Mouse (Mus musculus) heart, postnatal 14 days (tissue): ENCODE data around the gene Gm17359. TPM values are rescaled to one million over a fixed set of nuclear protein-coding genes. Genes with fewer than 3 reads are reported as not detected.

Experiments
- DNase-seq, 2 experiments: peaks; one replicate each; pipeline ENCODE4 v3.0.0; 2021 to 2022
- intact Hi-C: fragments of 180-260 bp; cut with DNase I; formaldehyde crosslinking; loops from one replicate; pipeline ENCODE4 v1.15.1; 2025
- total RNA-seq, 2 experiments: library from RNA; stranded (reverse); gene quantifications; 2 replicates each; pipeline ENCODE4 v1.2.3; 2021

Gm17359 gene
- total RNA-seq, 2 experiments from 2014 or later, result not detected

DNA sequence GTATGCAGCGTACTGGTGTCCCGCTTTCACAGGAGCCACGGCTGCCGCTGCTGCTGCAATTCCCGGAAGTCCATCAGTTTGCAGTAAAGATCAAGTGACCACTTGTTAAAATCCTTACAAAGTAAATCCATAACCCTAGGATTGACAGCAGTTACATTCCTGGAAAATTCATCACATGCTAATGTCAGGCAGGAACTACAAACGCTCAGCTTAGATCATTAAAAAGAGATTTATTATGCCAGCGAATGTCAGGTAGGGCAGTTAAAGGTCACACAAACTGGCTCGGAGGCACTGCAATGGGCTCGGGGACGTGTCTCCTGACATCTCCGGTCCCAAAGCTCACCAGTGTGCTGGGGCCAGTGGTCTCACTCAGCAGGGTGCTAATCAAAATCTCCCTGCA is 119.3 kb downstream of the Gm17359 start:
- DNase-seq, result no peak
- intact Hi-C loops, result no loop called here

DNA sequence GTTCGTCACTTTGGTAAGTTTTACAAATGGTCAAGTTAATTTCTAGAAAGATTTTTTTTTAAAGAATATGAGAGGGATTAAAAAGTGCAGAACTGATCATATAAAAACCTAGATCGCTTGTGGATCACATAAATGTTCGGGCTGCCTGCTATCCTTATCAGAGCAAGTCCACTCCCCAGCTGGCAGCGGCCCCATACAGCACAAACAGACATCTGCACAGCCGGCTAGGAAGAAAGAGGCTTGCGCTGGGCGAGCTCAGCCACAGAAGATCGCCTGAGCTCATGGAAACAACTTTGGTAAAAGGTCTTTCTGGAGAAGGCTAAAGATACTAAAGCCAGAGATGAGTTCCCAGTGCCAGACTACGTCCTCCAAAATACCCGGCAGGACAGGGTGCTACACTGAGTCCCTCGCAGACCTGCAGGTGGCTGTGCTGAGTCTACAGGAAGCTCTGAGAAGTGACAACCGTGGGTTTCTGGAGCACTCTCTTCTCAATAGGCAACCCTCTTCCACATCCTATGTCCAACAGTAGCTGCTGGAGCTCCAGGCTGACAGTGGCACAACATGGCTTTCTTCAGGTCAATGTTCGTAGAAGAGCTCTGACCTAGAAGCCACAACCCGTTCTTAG is 122.3 kb downstream of the Gm17359 start:
- peak in 1 of 2 experiments; percentile 39 for DNase-seq
- intact Hi-C loops, result no loop called here

DNA sequence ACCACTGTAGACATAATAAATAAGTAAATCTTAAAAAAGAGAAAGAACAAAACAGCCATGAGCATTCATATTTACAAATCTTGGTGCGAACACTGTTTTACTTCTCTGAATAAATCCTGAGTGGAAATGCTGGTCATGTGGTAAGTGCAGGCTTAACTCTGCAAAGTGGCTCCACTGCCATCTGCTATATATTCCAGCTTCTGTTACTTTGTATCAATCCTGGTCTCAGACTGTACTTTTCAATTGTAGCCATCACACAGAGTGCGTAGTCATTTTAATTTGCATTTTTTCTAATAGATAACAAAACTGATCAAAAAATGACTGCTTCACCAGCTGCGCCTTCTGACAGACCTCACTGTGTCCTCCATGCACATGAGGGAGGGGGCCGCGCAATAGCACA is 133.0 kb downstream of the Gm17359 start:
- intact Hi-C loops, result no loop called here
- no peak for DNase-seq

DNA sequence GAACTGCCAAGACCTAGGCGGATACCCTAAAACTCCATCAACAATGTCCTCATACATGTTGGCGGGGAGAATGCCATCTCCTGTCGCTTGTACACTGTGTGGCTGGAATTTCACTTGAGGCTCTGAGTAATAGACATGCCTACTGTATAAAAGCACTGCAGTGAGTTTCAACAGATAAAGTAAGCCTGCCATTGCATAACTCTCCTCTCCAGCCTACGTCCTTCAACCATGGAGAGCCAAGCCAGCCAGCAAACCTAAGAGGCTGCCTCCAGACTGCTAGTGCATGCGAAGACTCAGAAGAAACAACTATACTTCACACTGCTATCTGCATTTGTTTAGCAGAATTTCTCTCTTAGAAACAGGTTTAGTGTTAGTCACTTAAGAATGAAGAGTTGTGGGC is 135.9 kb downstream of the Gm17359 start:
- no peak for DNase-seq
- intact Hi-C loops, result no loop called here

DNA sequence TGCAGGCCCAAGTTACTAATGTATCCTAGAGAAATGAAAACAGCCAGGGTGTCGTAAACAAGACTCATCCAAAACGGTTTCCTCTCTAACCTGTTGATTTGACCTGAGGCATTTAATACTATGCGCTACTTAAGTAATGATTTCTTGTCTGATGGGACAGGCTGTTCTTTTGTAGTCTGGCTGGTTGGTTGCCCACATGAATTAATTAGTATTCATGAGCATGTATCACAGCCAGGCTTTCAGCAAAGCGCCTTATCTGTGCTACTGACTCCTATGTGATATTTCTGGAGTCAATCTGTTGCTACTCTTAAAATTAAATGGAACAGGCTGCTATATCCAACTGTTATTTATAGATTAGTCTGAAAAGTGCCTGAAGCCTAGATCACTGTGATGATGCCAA is 138.4 kb downstream of the Gm17359 start:
- intact Hi-C loops, result no loop called here
- DNase-seq, result no peak

DNA sequence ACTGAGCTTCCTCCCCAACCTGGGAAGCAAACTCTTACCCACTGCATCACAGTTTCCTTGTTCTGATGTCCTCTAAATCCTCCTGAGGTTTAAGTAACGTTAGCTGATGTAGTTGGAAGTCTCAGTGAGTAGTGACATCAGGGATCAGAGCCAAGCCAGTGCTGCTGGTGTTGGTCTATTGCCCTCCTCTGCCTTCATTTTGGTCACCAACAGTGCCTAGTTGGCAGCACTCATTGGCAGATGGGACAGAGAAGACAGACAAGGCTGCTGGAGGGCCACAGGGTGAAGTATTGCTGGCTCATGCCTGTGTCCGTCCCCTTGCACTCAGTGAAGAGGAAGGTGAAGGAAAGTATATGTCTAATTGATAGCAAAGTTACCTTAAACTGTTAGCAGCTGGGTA is 139.5 kb downstream of the Gm17359 start:
- intact Hi-C loops, result no loop called here
- no peak for DNase-seq

DNA sequence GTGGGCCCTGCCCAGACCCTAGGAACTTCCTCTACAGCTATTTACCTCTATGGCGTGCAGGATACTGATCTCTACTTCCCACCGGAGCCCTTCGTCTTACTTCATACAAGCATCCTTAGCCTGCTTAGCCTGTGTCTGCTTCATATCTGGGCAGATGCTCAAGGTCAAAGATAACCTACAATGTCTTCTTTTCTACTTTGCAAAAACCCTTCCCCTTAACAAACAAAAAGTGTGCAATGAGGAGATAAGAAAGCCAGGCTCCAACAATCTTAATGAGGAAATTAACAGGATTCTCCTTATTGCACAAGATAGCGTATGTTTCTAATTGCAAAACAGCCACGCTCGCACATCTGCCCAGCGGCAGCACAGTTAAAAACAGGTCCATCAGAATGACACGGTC is 141.9 kb downstream of the Gm17359 start:
- no peak for DNase-seq
- intact Hi-C loops, result no loop called here

DNA sequence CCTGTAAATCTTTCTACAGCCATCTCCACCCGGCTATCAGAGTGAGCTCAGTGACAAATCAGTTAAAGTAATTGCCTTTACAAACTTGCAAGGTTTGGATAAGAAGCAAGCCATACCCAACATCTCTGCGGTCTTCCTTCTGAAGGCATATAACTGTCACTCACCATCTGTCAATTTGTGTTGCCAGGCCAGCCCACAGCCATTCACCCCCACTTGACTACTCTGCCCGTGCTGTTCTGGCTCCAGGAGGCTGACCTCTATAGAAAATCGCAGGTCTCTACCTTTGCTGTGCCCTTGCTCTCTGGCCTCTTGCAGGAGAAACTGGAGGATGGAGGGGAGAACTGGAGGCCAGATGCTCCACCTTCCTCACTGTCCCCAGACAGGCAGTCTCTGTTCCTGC is 142.4 kb downstream of the Gm17359 start:
- intact Hi-C loops, result no loop called here
- DNase-seq, result no peak

DNA sequence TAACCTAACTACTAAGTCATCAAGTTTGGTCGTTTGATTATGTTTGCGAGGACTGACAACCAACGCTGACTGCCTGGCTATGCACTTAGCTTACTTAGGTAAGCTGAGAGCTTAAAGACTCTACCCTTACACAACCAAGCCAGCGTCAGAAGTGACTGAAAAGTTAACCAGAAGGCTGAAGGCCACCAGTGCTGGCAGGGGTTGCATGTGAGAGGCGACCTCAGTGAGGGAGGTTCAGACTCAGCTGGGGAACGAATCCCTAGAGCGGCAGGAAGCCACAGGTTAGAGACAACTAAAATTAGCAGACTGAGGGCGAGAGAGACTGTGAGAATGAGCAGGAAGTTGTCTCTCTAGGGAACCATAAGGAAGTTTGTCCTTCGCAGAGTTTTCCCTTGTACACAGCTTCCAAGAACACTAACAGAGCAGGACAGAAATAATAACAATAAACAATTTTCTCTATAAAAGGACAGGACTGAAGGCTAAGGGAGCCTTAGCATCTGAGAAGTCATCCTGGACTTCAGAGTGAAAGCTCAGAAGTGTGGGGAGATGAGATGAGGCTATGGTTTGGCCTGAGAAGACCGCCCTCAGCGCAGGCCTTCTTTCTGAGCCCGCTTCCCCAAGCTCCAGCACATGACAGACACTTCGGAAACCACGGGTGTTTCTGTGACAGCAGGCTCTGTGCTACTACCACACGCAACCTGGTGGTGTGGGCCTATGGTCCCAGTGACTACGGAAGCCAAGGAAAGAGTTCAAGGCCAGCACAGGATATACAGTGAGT is 148.0 kb downstream of the Gm17359 start:
- no peak for DNase-seq
- intact Hi-C loops, result no loop called here

DNA sequence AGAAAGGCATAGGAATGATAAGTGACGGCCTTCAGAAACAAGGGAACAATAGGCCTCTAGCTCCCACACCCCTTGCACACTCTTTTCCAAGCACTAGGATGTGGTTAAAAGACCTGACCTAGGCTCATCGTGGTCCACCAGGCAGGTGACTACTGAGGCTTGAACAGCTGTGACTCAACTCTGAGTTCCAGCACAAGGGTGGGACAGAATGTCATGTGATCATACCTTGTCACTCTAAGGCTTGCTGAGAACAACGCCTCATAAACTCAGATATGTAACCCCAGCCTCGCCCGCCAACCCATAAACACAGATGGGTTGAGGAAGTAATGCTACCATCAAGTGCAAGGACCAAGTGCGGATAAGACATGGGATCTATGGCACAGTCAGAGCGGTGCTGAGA is 151.6 kb downstream of the Gm17359 start:
- no peak for DNase-seq
- intact Hi-C loops, result no loop called here

DNA sequence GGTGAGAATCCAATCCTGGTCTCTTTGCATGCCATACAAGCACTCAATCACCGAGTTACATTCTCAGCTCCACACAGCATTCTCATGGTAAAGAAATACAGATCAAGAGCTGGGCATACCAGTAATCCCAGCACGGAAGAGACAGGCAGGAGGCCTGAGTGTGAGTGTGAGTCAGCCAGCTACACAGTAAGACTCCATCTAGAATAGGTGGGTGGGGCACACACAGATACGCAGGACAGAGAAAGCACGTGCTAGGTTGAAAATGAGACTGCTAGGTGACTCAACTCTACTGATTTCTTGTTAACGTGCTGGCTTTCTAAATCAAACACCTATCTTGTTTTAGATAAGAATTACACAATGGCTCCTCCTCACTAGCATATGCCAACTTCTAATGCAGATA is 153.6 kb downstream of the Gm17359 start:
- intact Hi-C loops, result loop anchor here (5.0 kb wide), 2 partner anchors 43 to 268 kb away; no protein-coding TSS in a partner anchor
- DNase-seq, result no peak

DNA sequence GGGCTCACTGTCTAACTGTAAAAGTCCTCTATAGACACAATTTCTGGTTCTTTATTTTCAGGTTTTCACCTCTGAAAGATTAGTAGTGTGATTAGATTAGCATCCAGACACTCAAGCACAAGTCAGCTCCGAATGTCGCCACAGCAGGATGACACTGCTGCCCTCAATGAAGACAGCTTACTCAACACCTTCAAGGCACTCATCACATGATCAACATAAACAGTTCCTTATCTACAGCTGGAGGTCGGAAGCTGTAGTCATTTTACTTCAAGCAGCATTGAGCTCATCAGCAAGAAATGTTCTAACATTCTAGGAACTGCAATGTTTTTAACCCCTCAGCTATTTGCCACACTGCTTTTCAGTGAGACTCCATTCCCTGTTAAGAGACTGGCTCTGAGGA is 155.2 kb downstream of the Gm17359 start:
- no peak for DNase-seq
- intact Hi-C loops, result loop anchor here (5.0 kb wide), 2 partner anchors 44 to 269 kb away; no protein-coding TSS in a partner anchor

DNA sequence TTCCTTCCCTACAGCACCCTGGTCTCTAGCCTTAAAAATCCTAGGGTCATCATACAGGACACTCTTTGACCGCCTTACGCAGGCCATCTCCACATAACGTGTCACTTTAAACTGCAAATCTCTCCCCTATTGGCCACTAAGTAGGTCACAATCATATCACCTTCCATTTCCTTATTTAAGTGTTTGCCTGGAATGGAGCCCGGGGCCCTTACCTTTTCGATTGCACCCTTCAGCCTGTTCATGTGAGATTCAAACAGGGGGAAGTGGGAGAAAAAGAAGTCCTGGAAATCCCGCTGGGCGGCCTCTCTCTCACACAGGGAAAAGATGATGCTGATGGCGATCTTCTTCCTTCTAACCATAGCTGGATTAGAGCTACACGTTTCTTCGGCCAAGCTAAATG is 156.6 kb downstream of the Gm17359 start:
- intact Hi-C loops, result loop anchor here (5.0 kb wide), 2 partner anchors 46 to 271 kb away; no protein-coding TSS in a partner anchor
- DNase-seq, result no peak

DNA sequence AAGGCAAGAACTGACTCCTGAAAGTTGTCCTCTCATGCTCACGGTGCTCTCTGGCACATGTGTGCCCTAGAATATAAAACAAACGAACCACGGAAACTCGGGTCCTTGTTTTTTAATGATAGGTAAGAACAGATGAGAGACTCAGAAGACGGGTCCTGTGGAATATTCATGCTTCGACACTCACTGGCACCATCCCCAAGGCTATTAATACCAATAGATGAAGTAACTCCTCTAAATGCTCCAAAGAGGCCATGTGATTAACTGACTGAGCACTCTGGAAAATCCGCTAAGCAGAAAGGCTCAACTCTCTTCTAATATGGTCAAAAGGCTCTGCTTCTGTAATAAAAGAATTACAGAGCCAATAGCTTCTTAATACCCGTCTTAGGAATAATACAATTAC is 157.6 kb downstream of the Gm17359 start:
- DNase-seq, result no peak
- intact Hi-C loops, result loop anchor here (5.0 kb wide), 2 partner anchors 47 to 272 kb away; no protein-coding TSS in a partner anchor

DNA sequence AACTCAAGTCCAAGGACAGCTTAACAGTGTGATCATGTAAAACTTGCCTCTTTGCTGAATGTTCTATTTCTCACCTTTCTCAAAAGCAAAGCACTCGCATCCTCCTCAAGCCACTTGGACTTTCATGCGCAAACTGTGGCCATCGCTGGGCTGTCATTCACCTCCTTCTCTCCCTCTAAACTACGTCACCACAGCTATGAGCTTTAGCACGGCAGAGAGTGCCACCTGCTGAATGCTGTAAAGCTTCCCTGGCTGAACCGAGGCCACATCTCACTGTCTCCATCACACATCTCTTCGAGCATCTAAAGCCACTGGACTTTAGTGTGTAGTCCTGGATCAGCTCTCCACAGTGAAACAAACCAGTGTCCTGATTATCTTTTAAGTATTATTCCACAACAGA is 158.7 kb downstream of the Gm17359 start:
- peak; percentile 19 to 30 for DNase-seq
- intact Hi-C loops, result loop anchor here (5.0 kb wide), 1 partner anchor 293 kb away; no protein-coding TSS in a partner anchor

DNA sequence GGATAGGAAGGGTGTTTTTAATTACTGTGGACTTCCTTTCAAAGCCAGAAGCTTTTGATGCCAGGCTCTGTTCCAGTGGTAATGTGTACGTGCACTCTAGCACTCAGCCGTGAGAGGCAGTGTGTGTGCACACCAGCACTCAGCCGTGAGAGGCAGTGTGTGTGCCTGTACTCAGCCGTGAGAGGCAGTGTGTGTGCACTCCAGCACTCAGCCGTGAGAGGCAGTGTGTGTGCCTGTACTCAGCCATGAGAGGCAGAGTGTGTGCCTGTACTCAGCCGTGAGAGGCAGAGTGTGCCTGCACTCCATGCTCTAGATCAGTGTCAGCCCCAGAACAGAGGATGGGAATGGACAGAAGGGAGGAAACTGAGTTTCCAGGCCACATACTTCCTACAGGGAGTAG is 160.2 kb downstream of the Gm17359 start:
- DNase-seq, result no peak
- intact Hi-C loops, result loop anchor here (5.0 kb wide), 1 partner anchor 294 kb away; no protein-coding TSS in a partner anchor

DNA sequence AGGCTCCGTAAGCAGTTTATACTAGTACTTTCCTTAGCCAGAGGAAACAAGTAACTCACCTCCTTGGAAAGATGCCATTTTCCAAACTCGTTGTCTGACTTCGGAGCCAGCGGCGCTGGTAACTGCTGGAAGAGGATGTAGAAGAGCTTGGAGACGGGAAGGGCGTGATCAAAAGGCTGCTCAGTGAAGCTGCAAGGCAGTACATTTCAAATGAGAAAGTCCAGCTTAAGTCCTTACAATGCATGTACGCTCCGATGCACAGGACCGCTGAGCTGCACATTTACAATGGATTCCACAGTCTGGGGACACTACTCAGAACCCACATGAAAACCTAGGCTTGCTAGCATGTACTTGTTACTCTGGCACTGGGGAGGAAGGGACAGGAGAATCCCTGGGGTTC is 163.8 kb downstream of the Gm17359 start:
- intact Hi-C loops, result loop anchor here (2.0 to 5.0 kb wide), 2 partner anchors 87 to 543 kb away; no protein-coding TSS in a partner anchor
- DNase-seq, result peak; percentile 23 to 32

DNA sequence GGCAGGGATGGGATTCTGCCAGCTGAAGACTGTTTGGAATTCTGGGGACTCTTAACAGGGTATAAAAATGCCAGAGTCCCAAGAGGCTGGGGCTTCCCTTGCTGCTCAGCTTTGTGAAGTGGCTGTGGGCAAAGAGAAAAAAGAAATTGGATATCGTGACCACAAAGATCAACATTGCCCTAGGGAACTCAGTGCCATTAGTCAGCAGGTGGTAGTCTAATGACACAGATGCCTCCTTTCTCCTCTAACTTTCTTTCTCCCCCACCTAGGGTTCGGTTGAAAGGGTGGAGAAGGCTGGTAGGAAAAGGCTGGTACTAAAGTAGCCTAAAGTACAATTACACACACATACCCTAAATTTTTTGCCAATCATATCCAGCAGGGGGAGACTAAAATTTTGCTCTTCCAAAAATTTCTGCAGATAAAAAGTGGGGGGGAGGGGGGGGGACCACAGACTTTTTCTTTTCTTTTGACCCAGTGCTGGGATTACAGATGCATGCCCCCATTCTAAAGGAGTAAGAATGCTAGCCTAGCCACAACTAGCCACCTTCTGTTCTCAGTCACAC is 164.8 kb downstream of the Gm17359 start:
- DNase-seq, result no peak
- intact Hi-C loops, result loop anchor here (2.0 to 5.0 kb wide), 2 partner anchors 86 to 544 kb away; no protein-coding TSS in a partner anchor
